Mouse (Mus musculus): ENCODE measurements at regions not wholly inside any gene's neighbourhood (a gene's known extent, or its start where the extent isn't known, plus 50 kb on each side); places are given as distances from the start of the nearest gene placed in this dataset.
A peak's percentile ranks its signal among the peaks of the same experiment; 100 is the strongest.

DNA sequence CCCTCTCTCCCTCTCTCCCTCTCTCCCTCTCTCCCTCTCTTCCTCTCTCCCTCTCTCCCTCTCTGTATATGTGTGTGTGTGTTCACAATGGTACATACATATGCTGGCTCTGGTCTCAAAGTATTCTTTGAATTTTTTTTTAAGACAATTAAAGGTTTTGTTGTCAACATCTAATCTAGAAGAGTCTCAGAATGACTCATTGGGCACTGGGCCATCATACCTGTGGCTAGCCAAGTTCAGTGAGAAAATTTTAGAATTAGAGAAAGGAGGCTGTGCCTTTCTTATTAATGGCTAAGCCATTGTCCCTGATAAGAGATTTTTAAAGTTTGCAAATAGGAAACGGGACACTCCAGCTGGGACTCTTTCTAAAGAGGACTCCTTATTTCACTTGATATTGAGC lies 164.1 kb downstream of the Tmx1 start:
- 61% methylated on average over 1 of the region's 1 CpGs for WGBS
- no peak overlapping the region for H3K4me2 ChIP-seq (replicated peaks)
- H3K36me3 ChIP-seq = no peaks in the 10 kb centered on the region
- H3K4me1 ChIP-seq (replicated peaks) = no peaks in the 10 kb centered on the region
- no peaks in the 10 kb centered on the region for H3K27me3 ChIP-seq (replicated peaks)
- H3K9me3 ChIP-seq = no peaks in the 10 kb centered on the region
- no peak overlapping the region for H3K4me3 ChIP-seq (replicated peaks)
- ATAC-seq = no peak
- H3K27ac ChIP-seq = no peak overlapping the region
- no peak overlapping the region for H3K9ac ChIP-seq

GRCm38 (mm10) chr12:70617979-70618378 lies 165.1 kb downstream of the Tmx1 start:
- Histone ChIP-seq H3K9ac (no peak overlapping the region), H3K4me3 (replicated peaks) (no peak overlapping the region), H3K4me1 (replicated peaks) (no peaks in the 10 kb centered on the region), H3K9me3 (no peaks in the 10 kb centered on the region), H3K27ac (no peak overlapping the region), H3K36me3 (no peaks in the 10 kb centered on the region), H3K4me2 (replicated peaks) (no peak overlapping the region), H3K27me3 (replicated peaks) (no peaks in the 10 kb centered on the region)
- 69% methylated on average over 3 of the region's 3 CpGs for WGBS
- no peak for ATAC-seq

- H3K9ac ChIP-seq = no peak overlapping the region
- H3K4me1 ChIP-seq (replicated peaks) = no peaks in the 10 kb centered on the region; the same call in 1 of the 2 replicates
- no peaks in the 10 kb centered on the region for H3K9me3 ChIP-seq
- no peaks in the 10 kb centered on the region for H3K36me3 ChIP-seq
- WGBS = 90% methylated on average over 2 of the region's 2 CpGs
- H3K4me2 ChIP-seq (replicated peaks) = no peak overlapping the region
- no peak for ATAC-seq
- no peak overlapping the region for H3K27ac ChIP-seq
- no peak overlapping the region for H3K4me3 ChIP-seq (replicated peaks)
- H3K27me3 ChIP-seq (replicated peaks) = no peaks in the 10 kb centered on the region
Measured at GRCm38 (mm10) chr12:70619436-70619835, 166.5 kb downstream of the Tmx1 start.

GRCm38 (mm10) chr12:70622019-70622418 lies 169.1 kb downstream of the Tmx1 start:
- Histone ChIP-seq H3K4me1 (replicated peaks) (no peaks in the 10 kb centered on the region; the same call in 1 of the 2 replicates), H3K27me3 (replicated peaks) (no peaks in the 10 kb centered on the region), H3K4me3 (replicated peaks) (no peak overlapping the region), H3K27ac (no peak overlapping the region), H3K9me3 (no peaks in the 10 kb centered on the region), H3K9ac (no peak overlapping the region), H3K36me3 (no peaks in the 10 kb centered on the region), H3K4me2 (replicated peaks) (no peak overlapping the region)
- 60% methylated on average over 4 of the region's 4 CpGs for WGBS
- ATAC-seq = no peak

DNA sequence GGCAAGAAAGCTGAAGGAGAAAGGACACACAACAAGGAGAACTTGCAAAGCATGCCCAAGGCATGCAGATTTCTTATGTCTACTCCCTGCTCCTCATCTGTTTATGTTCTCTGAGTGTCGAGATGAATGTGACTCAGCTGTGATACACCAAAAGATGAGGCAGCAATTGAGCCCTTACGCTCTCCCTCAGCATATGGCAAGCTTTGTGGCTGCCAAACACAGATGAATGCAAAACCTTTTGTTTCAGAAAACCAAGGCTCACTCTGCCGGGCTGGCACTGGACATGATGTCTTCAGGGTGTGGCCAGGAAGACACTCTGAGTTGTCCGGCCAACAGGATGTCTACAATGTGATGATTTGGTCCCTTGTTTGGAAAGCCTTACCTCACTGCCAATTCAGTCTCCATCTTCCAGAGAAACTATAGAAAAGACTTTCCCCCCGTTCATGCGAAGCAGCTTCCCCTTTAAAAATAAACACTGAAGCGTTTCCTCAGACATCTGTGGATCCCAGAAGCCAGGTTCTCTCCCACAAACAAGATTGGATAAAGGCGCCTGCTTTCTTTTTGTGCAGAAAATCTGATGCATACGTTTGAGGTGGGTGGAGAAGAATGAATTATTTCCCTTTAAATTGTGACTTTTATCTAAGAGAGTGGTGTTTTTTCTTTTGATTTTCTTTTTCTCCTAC lies 171.5 kb downstream of the Tmx1 start:
- ATAC-seq = no peak

GRCm38 (mm10) chr12:70627638-70628037 lies 174.7 kb downstream of the Tmx1 start:
- H3K27me3 ChIP-seq (replicated peaks) = no peaks in the 10 kb centered on the region
- no peaks in the 10 kb centered on the region; the same call in 1 of the 2 replicates for H3K4me1 ChIP-seq (replicated peaks)
- H3K4me3 ChIP-seq (replicated peaks) = no peak overlapping the region
- H3K9me3 ChIP-seq = no peaks in the 10 kb centered on the region
- no peaks in the 10 kb centered on the region for H3K36me3 ChIP-seq
- H3K9ac ChIP-seq = no peak overlapping the region
- ATAC-seq = no peak
- no peak overlapping the region for H3K27ac ChIP-seq
- 76% methylated on average over 7 of the region's 7 CpGs for WGBS
- H3K4me2 ChIP-seq (replicated peaks) = no peak overlapping the region

More for the DNA sequence above, 171.5 kb downstream of the Tmx1 start:
- Histone ChIP-seq H3K36me3 (no peaks in the 10 kb centered on the region), H3K4me3 (replicated peaks) (no peak overlapping the region), H3K9me3 (no peaks in the 10 kb centered on the region), H3K27me3 (replicated peaks) (no peaks in the 10 kb centered on the region), H3K27ac (no peak overlapping the region), H3K4me2 (replicated peaks) (no peak overlapping the region), H3K9ac (no peak overlapping the region), H3K4me1 (replicated peaks) (no peaks in the 10 kb centered on the region; the same call in 1 of the 2 replicates)
- whole genome bisulfite sequencing = 48% methylated on average over 9 of the region's 9 CpGs

DNA sequence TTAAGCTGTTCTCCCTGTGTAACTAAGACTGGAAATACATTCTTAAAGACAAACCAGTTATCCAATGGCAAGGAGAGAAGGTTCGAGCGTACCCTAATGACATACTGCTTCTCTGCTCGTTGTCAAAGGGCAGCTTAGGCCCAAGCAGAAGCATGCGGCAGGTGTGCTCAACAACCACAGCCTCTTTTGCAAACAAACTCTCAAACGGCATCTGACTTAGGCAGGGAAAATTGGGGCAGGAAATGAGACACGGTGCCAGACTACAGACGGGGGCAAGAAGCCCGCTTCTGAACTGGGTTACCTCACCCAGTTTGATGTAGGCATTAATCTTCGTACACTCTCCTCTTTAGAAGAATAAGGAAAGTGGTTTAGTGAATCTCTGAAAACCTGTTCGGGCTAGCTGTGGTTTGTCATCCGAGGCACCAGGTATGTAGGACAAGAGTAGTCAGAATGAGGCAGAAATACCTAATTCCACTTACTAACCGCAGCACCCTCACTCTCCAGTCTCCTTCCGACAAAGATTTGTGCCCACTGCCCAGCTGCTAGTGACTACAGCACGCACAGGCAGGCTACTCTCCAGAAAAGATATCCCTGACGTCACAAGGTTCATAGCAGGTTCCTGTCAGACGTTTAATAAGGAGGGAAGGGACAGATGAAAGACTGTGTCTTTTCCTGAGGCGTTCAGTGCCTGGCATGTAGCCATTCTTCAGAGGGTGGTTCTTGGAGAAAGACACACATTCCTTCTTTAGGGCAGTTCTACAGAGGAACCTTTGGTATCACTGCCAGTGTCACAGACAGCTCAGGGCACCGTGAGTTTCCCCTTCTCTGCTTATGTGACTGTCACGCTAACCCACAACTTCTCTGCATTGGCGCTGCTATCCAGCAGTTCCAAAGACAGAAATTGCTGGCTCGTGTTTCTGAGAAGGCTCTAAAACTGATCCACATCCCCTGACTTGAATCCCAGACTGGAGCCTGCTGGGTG lies 175.8 kb downstream of the Tmx1 start:
- H3K4me1 ChIP-seq (replicated peaks) = peaks cover 2% of the 10 kb centered on the region; the same call in 1 of the 2 replicates
- no peaks in the 10 kb centered on the region for H3K9me3 ChIP-seq
- H3K4me2 ChIP-seq (replicated peaks) = no peak overlapping the region
- H3K4me3 ChIP-seq (replicated peaks) = no peak overlapping the region
- no peak for ATAC-seq
- H3K9ac ChIP-seq = no peak overlapping the region
- H3K27me3 ChIP-seq (replicated peaks) = no peaks in the 10 kb centered on the region
- no peak overlapping the region for H3K27ac ChIP-seq
- H3K36me3 ChIP-seq = no peaks in the 10 kb centered on the region
- WGBS = 60% methylated on average over 21 of the region's 21 CpGs

DNA sequence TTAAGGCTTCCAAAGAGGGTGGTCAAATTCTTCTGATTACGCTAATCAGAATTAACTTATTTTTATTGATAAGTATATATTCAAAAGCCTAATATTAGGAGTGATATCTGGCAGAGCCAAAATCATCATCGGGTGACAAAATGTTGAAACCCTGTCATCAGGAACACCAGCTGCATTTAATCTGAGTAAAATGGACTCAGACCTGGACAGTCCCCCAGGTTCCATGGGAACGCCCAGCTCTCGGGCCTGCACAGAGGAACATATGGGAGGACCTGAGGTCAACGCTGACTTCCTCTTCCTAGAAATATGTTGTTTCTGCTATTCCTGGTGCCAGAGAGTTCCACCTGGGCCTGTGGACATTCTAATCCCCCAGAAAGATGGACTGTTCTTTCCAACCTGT lies 176.5 kb downstream of the Tmx1 start:
- no peak overlapping the region for H3K4me3 ChIP-seq (replicated peaks)
- no peaks in the 10 kb centered on the region for H3K27me3 ChIP-seq (replicated peaks)
- no peaks in the 10 kb centered on the region for H3K9me3 ChIP-seq
- peaks cover 8% of the 10 kb centered on the region; the same call in 1 of the 2 replicates for H3K4me1 ChIP-seq (replicated peaks)
- no peak overlapping the region for H3K9ac ChIP-seq
- WGBS = 86% methylated on average over 5 of the region's 5 CpGs
- no peak for ATAC-seq
- H3K27ac ChIP-seq = no peak overlapping the region
- H3K4me2 ChIP-seq (replicated peaks) = no peak overlapping the region
- H3K36me3 ChIP-seq = no peaks in the 10 kb centered on the region

GRCm38 (mm10) chr12:70631281-70631680 lies 178.4 kb downstream of the Tmx1 start:
- Histone ChIP-seq H3K4me1 (replicated peaks) (0 out of 2 replicates have a peak, but pooled peaks cover 8% of the 10 kb centered on the region), H3K4me2 (replicated peaks) (no peak overlapping the region), H3K36me3 (no peaks in the 10 kb centered on the region), H3K27me3 (replicated peaks) (no peaks in the 10 kb centered on the region), H3K9me3 (no peaks in the 10 kb centered on the region), H3K27ac (no peak overlapping the region), H3K9ac (no peak overlapping the region), H3K4me3 (replicated peaks) (no peak overlapping the region)
- ATAC-seq = no peak
- 68% methylated on average over 6 of the region's 6 CpGs for WGBS

- Histone ChIP-seq H3K4me2 (replicated peaks) (no peak overlapping the region), H3K9me3 (no peaks in the 10 kb centered on the region), H3K27me3 (replicated peaks) (no peaks in the 10 kb centered on the region), H3K27ac (no peak overlapping the region), H3K9ac (no peak overlapping the region), H3K4me3 (replicated peaks) (no peak overlapping the region), H3K4me1 (replicated peaks) (0 out of 2 replicates have a peak, but pooled peaks cover 8% of the 10 kb centered on the region), H3K36me3 (no peaks in the 10 kb centered on the region)
- 0 out of 2 replicates have a peak, but pooled peaks have one; percentile 35 for ATAC-seq
- 19% methylated on average over 4 of the region's 4 CpGs for WGBS
Measured at GRCm38 (mm10) chr12:70633194-70633593, 180.3 kb downstream of the Tmx1 start.

GRCm38 (mm10) chr12:70633622-70634365 lies 180.9 kb downstream of the Tmx1 start:
- Histone ChIP-seq H3K27ac (no peak overlapping the region), H3K4me2 (replicated peaks) (peak overlapping the region; percentile 9; the same call in 1 of the 2 replicates), H3K27me3 (replicated peaks) (no peaks in the 10 kb centered on the region), H3K9ac (no peak overlapping the region), H3K9me3 (no peaks in the 10 kb centered on the region), H3K4me3 (replicated peaks) (no peak overlapping the region), H3K4me1 (replicated peaks) (0 out of 2 replicates have a peak, but pooled peaks cover 8% of the 10 kb centered on the region), H3K36me3 (no peaks in the 10 kb centered on the region)
- peak; percentile 46 for ATAC-seq
- 14% methylated on average over 13 of the region's 13 CpGs for WGBS

- Histone ChIP-seq H3K4me2 (replicated peaks) (no peak overlapping the region), H3K9ac (no peak overlapping the region), H3K9me3 (no peaks in the 10 kb centered on the region), H3K27ac (no peak overlapping the region), H3K4me3 (replicated peaks) (no peak overlapping the region), H3K4me1 (replicated peaks) (0 out of 2 replicates have a peak, but pooled peaks cover 8% of the 10 kb centered on the region), H3K27me3 (replicated peaks) (no peaks in the 10 kb centered on the region), H3K36me3 (no peaks in the 10 kb centered on the region)
- no peak for ATAC-seq
- whole genome bisulfite sequencing = 91% methylated on average over 7 of the region's 7 CpGs
Measured at GRCm38 (mm10) chr12:70635997-70636396, 183.1 kb downstream of the Tmx1 start.
